Mouse (Mus musculus): ENCODE results near the gene 4933407L21Rik.
"Not testable (repeated sequence)": the region's sequence is repeated elsewhere in the genome, so short reads cannot be mapped to it uniquely, and the experiment has no call there.

The 4933407L21Rik gene

GRCm38 (mm10) chr1:85959129-85959888 lies 31.0 kb downstream of the 4933407L21Rik start:
- DNase-seq (ENCODE audit: low spot score in 2 of 2) = no peak

- DNase-seq (ENCODE audit: low spot score in 2 of 2) = no peak
Measured at GRCm38 (mm10) chr1:85959889-85960276, 31.6 kb downstream of the 4933407L21Rik start.

GRCm38 (mm10) chr1:85960873-85961272 lies 32.6 kb downstream of the 4933407L21Rik start, which contains the start of gene Gpr55:
Gene Gpr55, minus strand, starts transcription at chr1:85961007.
- DNase-seq (ENCODE audit: low spot score in 2 of 2) = peak in 1 of 2 experiments; percentile 28

- peak; percentile 59 to 61 for DNase-seq (ENCODE audit: low spot score in 2 of 2)
Measured at GRCm38 (mm10) chr1:85962081-85962480, 33.8 kb downstream of the 4933407L21Rik start.

GRCm38 (mm10) chr1:85965856-85966255 lies 37.6 kb downstream of the 4933407L21Rik start:
- no peak for DNase-seq (ENCODE audit: low spot score in 2 of 2)

- no peak for DNase-seq (ENCODE audit: low spot score in 2 of 2)
Measured at GRCm38 (mm10) chr1:85969081-85969480, 40.8 kb downstream of the 4933407L21Rik start.

GRCm38 (mm10) chr1:85969519-85969918 lies 41.2 kb downstream of the 4933407L21Rik start:
- DNase-seq (ENCODE audit: low spot score in 2 of 2) = no peak

GRCm38 (mm10) chr1:85971070-85971469 lies 42.8 kb downstream of the 4933407L21Rik start:
- DNase-seq (ENCODE audit: low spot score in 2 of 2) = no peak

- no peak for DNase-seq (ENCODE audit: low spot score in 2 of 2)
Measured at GRCm38 (mm10) chr1:85972341-85972740, 44.1 kb downstream of the 4933407L21Rik start.

- no peak for DNase-seq (ENCODE audit: low spot score in 2 of 2)
Measured at GRCm38 (mm10) chr1:85973468-85973877, 45.2 kb downstream of the 4933407L21Rik start.

- peak in 1 of 2 experiments; percentile 30 for DNase-seq (ENCODE audit: low spot score in 2 of 2)
Measured at GRCm38 (mm10) chr1:85977709-85978108, 49.4 kb downstream of the 4933407L21Rik start.

- DNase-seq (ENCODE audit: low spot score in 2 of 2) = peak in 1 of 2 experiments; percentile 54
Measured at GRCm38 (mm10) chr1:85981738-85982357, 53.6 kb downstream of the 4933407L21Rik start.

- no peak for DNase-seq (ENCODE audit: low spot score in 2 of 2)
Measured at GRCm38 (mm10) chr1:85985784-85986183, 57.5 kb downstream of the 4933407L21Rik start.

GRCm38 (mm10) chr1:85988351-85988750 lies 60.1 kb downstream of the 4933407L21Rik start:
- DNase-seq (ENCODE audit: low spot score in 2 of 2) = peak; percentile 31 to 50

- DNase-seq (ENCODE audit: low spot score in 2 of 2) = not testable (repeated sequence)
Measured at GRCm38 (mm10) chr1:85988882-85989281, 60.6 kb downstream of the 4933407L21Rik start.

All from natural killer cell, adult 2 months (primary cell).